Mouse (Mus musculus) kidney, embryonic 14.5 days (tissue): Measurements from ENCODE around the gene Dock1. TPM values are rescaled to one million over a fixed set of nuclear protein-coding genes. Genes with fewer than 3 reads are reported as not detected.

Source experiments
- ATAC-seq: fragments of 200-750 bp; cut with Nextera tagmentation; 2 replicates; pipeline ENCODE4 v1.8.0; 2017; ENCODE audit warnings: moderate number of reproducible peaks, mild to moderate bottlenecking, moderate TSS enrichment, moderate library complexity; ENCODE audit not compliant: low FRiP score, low TSS enrichment
- H3K27ac ChIP-seq: fragments of 300-500 bp; sonication (generic); 2 replicates; pipeline ENCODE4 v1.5.1; 2014; ENCODE audit warnings: low read depth, mild to moderate bottlenecking, low read length, moderate library complexity, mixed read lengths
- H3K27me3 ChIP-seq: fragments of 300-500 bp; sonication (generic); 2 replicates; pipeline ENCODE4 v1.6.1; 2014; ENCODE audit warnings: mild to moderate bottlenecking, low read length; ENCODE audit not compliant: control insufficient read depth, insufficient read depth
- H3K36me3 ChIP-seq: fragments of 300-500 bp; sonication (generic); 2 replicates; pipeline ENCODE4 v1.6.1; 2014; ENCODE audit warnings: low read length, mixed read lengths; ENCODE audit not compliant: control insufficient read depth, insufficient read depth
- H3K4me1 ChIP-seq: fragments of 300-500 bp; sonication (generic); 2 replicates; pipeline ENCODE4 v1.6.1; 2014; ENCODE audit warnings: low read length, mixed read lengths; ENCODE audit not compliant: control insufficient read depth, insufficient read depth
- H3K4me2 ChIP-seq: fragments of 300-500 bp; sonication (generic); replicated peaks from 2 replicates; pipeline ENCODE4 v1.6.1; 2014; ENCODE audit warnings: low read depth, mild to moderate bottlenecking, low read length
- H3K4me3 ChIP-seq: fragments of 300-500 bp; sonication (generic); 2 replicates; pipeline ENCODE4 v1.5.1; 2014; ENCODE audit warnings: mild to moderate bottlenecking, low read length
- H3K9ac ChIP-seq: fragments of 300-500 bp; sonication (generic); 2 replicates; pipeline ENCODE4 v1.6.1; 2014; ENCODE audit warnings: low read depth, mild to moderate bottlenecking, low read length, moderate library complexity
- H3K9me3 ChIP-seq: fragments of 300-500 bp; sonication (generic); 2 replicates; pipeline ENCODE4 v1.6.1; 2016; ENCODE audit warnings: low read length; ENCODE audit not compliant: control insufficient read depth
- WGBS: fragments of 180-500 bp; shearing (Covaris S2); extraction: QIAGEN DNeasy Blood & Tissue Kit; methylation state at CpG from one replicate; pipeline ENCODE4 v1.1.7; 2014; 5-methylcytosine and 5-hydroxymethylcytosine counted together
- polyA plus RNA-seq: library from polyadenylated mRNA; unstranded; fragments of >200 nt; fragmentation: Nextera tagmentation; extraction: Ambion mirVana; gene quantifications from 2 replicates; pipeline ENCODE4 v1.2.1, GENCODE M21; 2014

The Dock1 gene
- polyA plus RNA-seq, 1 experiment from 2014 or later = 60.6 TPM

GRCm38 (mm10) chr7:135196828-135197227, 526.4 kb downstream of the Dock1 start:
- Histone ChIP-seq H3K4me3 (no peak overlapping the region), H3K27ac (no peak overlapping the region), H3K27me3 (no peaks in the 10 kb centered on the region), H3K4me2 (no peak overlapping the region), H3K4me1 (no peaks in the 10 kb centered on the region), H3K36me3 (no peaks in the 10 kb centered on the region), H3K9me3 (no peaks in the 10 kb centered on the region), H3K9ac (no peak overlapping the region)
- WGBS = 86% methylated on average over 10 of the region's 10 CpGs
- no peak for ATAC-seq

- H3K4me2 ChIP-seq = no peak overlapping the region
- H3K4me3 ChIP-seq = no peak overlapping the region
- H3K27me3 ChIP-seq = no peaks in the 10 kb centered on the region
- no peak overlapping the region for H3K9ac ChIP-seq
- H3K4me1 ChIP-seq = no peaks in the 10 kb centered on the region
- no peak overlapping the region for H3K27ac ChIP-seq
- no peak for ATAC-seq
- H3K36me3 ChIP-seq = no peaks in the 10 kb centered on the region
- H3K9me3 ChIP-seq = no peaks in the 10 kb centered on the region
Measured at GRCm38 (mm10) chr7:135203920-135204319, 533.5 kb downstream of the Dock1 start.

DNA sequence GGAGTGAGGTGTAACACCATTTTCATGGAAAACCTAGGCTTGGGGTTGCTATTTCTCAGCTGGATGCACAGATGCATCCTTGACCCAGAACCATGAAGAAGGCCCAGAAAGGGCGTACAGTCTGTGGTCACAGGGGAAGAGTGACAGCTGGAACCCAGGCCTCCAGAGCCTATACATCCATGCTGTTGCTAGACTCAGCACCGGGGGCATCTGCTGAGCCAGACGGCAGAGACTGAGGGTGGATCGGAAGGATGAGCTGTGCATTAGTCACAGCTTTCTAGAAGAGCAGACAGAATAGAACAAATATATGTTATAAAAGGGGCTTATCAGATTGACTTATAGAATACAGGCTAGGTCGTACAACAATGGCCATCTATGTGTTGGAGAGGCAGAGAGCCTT, 534.7 kb downstream of the Dock1 start:
- no peak for ATAC-seq
- H3K4me1 ChIP-seq = no peaks in the 10 kb centered on the region
- no peaks in the 10 kb centered on the region for H3K9me3 ChIP-seq
- H3K4me3 ChIP-seq = no peak overlapping the region
- H3K9ac ChIP-seq = no peak overlapping the region
- 88% methylated on average over 5 of the region's 5 CpGs for WGBS
- no peaks in the 10 kb centered on the region for H3K27me3 ChIP-seq
- H3K36me3 ChIP-seq = no peaks in the 10 kb centered on the region
- H3K4me2 ChIP-seq = no peak overlapping the region
- no peak overlapping the region for H3K27ac ChIP-seq

DNA sequence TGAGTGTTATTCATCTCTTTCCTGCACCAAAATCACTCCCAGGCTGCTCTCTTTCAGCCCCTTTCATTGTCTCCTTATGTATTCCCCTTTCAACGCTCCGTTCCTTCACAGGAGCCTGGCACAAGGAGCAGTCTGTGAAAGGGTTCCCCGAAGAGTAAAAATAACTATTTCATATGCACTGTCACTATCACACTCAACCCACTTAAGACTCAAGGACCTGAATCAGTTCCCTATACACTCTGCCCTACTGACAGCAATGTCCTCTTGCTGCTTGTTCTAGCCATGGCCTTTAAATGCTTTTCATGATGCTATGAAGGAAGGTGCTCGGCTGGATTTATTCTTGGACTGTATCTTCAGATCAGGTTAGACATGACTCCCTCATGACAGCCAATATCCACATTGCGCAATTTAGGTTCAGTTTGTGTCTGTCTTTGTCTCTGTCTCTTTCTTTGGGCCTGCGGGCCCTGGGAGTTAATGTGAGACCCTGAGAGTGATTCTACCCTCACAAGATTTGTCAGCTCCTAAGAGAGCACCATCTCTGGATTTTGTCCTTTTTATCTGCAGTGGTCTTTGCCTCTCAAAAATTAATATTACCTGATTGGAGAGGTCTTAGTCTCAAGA, 538.6 kb downstream of the Dock1 start:
- no peak overlapping the region for H3K4me2 ChIP-seq

GRCm38 (mm10) chr7:135210296-135210695, 539.8 kb downstream of the Dock1 start:
- no peaks in the 10 kb centered on the region for H3K9me3 ChIP-seq
- ATAC-seq = no peak

More for the DNA sequence above, 538.6 kb downstream of the Dock1 start:
- Histone ChIP-seq H3K9me3 (no peaks in the 10 kb centered on the region), H3K4me3 (no peak overlapping the region), H3K36me3 (no peaks in the 10 kb centered on the region), H3K4me1 (no peaks in the 10 kb centered on the region), H3K27ac (no peak overlapping the region), H3K9ac (no peak overlapping the region), H3K27me3 (no peaks in the 10 kb centered on the region)
- 96% methylated on average over 6 of the region's 6 CpGs for WGBS
- no peak for ATAC-seq

GRCm38 (mm10) chr7:135210831-135211230, 540.4 kb downstream of the Dock1 start:
- H3K27me3 ChIP-seq = no peaks in the 10 kb centered on the region
- ATAC-seq = no peak
- H3K9me3 ChIP-seq = no peaks in the 10 kb centered on the region
- no peak overlapping the region for H3K27ac ChIP-seq
- H3K4me2 ChIP-seq = no peak overlapping the region
- WGBS = 83% methylated on average over 2 of the region's 2 CpGs
- H3K4me3 ChIP-seq = no peak overlapping the region
- H3K4me1 ChIP-seq = no peaks in the 10 kb centered on the region
- no peak overlapping the region for H3K9ac ChIP-seq
- H3K36me3 ChIP-seq = no peaks in the 10 kb centered on the region

More at GRCm38 (mm10) chr7:135210296-135210695, 539.8 kb downstream of the Dock1 start:
- Histone ChIP-seq H3K4me2 (no peak overlapping the region), H3K27me3 (no peaks in the 10 kb centered on the region), H3K9ac (no peak overlapping the region), H3K4me3 (no peak overlapping the region), H3K4me1 (no peaks in the 10 kb centered on the region), H3K27ac (no peak overlapping the region), H3K36me3 (no peaks in the 10 kb centered on the region)

- H3K9me3 ChIP-seq = no peaks in the 10 kb centered on the region
- H3K27me3 ChIP-seq = no peaks in the 10 kb centered on the region
- H3K4me2 ChIP-seq = no peak overlapping the region
- 14% methylated on average over 2 of the region's 2 CpGs for WGBS
- H3K4me1 ChIP-seq = no peaks in the 10 kb centered on the region
- no peak overlapping the region for H3K4me3 ChIP-seq
- ATAC-seq = 0 out of 2 replicates have a peak, but pooled peaks have one; percentile 60
- no peaks in the 10 kb centered on the region for H3K36me3 ChIP-seq
- H3K9ac ChIP-seq = no peak overlapping the region
- H3K27ac ChIP-seq = no peak overlapping the region
Measured at GRCm38 (mm10) chr7:135212505-135212904, 542.1 kb downstream of the Dock1 start.

DNA sequence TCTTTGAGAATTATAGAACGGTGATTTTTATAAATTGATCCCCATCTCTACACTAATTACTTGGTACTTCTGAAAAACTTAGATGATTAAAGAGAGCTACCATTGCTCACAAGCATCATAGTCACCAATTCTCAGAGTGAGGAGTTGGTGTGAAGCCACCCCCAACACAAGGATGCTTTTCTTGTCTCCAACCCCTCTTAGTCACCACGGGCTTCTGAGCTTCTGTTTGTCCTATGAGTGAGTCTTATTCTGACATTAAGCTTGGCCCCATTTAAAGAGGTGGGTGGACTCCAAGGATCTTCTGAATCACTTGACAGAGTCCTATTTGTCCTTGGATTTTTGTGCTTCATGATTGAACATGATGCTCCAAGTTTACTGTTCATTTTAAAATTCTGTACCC, 551.0 kb downstream of the Dock1 start:
- Histone ChIP-seq H3K36me3 (no peaks in the 10 kb centered on the region), H3K4me1 (no peaks in the 10 kb centered on the region), H3K27me3 (no peaks in the 10 kb centered on the region), H3K4me2 (no peak overlapping the region), H3K9ac (no peak overlapping the region), H3K4me3 (no peak overlapping the region), H3K27ac (no peak overlapping the region), H3K9me3 (no peaks in the 10 kb centered on the region)
- WGBS = 88% methylated on average over 2 of the region's 2 CpGs
- no peak for ATAC-seq
